Mouse (Mus musculus) forebrain, embryonic 15.5 days (tissue): ENCODE data around the gene Tcf19. TPM values are rescaled to one million over a fixed set of nuclear protein-coding genes. Genes with fewer than 3 reads are reported as not detected.
"Not testable (repeated sequence)": the region's sequence is repeated elsewhere in the genome, so short reads cannot be mapped to it uniquely, and the experiment has no call there.

Source experiments
- ATAC-seq: fragments of 200-750 bp; cut with Nextera tagmentation; replicated peaks from 2 replicates; pipeline ENCODE4 v1.8.0; 2017; ENCODE audit warnings: mild to moderate bottlenecking, moderate TSS enrichment, moderate library complexity
- H3K27ac ChIP-seq: fragments of 300-500 bp; sonication (generic); replicated peaks from 2 replicates; pipeline ENCODE4 v1.5.1; 2015; ENCODE audit warnings: mild to moderate bottlenecking, inconsistent platforms
- H3K27me3 ChIP-seq: fragments of 300-500 bp; sonication (generic); 2 replicates; pipeline ENCODE4 v1.6.1; 2015; ENCODE audit warnings: inconsistent platforms
- H3K36me3 ChIP-seq: fragments of 300-500 bp; sonication (generic); 2 replicates; pipeline ENCODE4 v1.6.1; 2015; ENCODE audit warnings: mild to moderate bottlenecking, inconsistent platforms
- H3K4me1 ChIP-seq: fragments of 300-500 bp; sonication (generic); 2 replicates; pipeline ENCODE4 v1.6.1; 2015; ENCODE audit warnings: inconsistent platforms
- H3K4me2 ChIP-seq: fragments of 300-500 bp; sonication (generic); replicated peaks from 2 replicates; pipeline ENCODE4 v1.6.1; 2015; ENCODE audit warnings: mild to moderate bottlenecking, inconsistent platforms
- H3K4me3 ChIP-seq: fragments of 300-500 bp; sonication (generic); 2 replicates; pipeline ENCODE4 v1.5.1; 2015; ENCODE audit warnings: mild to moderate bottlenecking, inconsistent platforms
- H3K9ac ChIP-seq: fragments of 300-500 bp; sonication (generic); replicated peaks from 2 replicates; pipeline ENCODE4 v1.6.1; 2015; ENCODE audit warnings: mild to moderate bottlenecking, inconsistent platforms
- H3K9me3 ChIP-seq: fragments of 300-500 bp; sonication (generic); 2 replicates; pipeline ENCODE4 v1.6.1; 2016; ENCODE audit warnings: inconsistent platforms
- WGBS: fragments of 180-500 bp; shearing (Covaris S2); methylation state at CpG from one replicate; pipeline ENCODE4 v1.1.7; 2015; ENCODE audit warnings: mixed read lengths; 5-methylcytosine and 5-hydroxymethylcytosine counted together
- polyA plus RNA-seq: library from polyadenylated mRNA; unstranded; fragments of >200 nt; fragmentation: Nextera tagmentation; extraction: Ambion mirVana; gene quantifications from 2 replicates; pipeline ENCODE4 v1.2.1, GENCODE M21; 2015

Tcf19 gene
- polyA plus RNA-seq, 1 experiment from 2014 or later, result 36.9 TPM

DNA sequence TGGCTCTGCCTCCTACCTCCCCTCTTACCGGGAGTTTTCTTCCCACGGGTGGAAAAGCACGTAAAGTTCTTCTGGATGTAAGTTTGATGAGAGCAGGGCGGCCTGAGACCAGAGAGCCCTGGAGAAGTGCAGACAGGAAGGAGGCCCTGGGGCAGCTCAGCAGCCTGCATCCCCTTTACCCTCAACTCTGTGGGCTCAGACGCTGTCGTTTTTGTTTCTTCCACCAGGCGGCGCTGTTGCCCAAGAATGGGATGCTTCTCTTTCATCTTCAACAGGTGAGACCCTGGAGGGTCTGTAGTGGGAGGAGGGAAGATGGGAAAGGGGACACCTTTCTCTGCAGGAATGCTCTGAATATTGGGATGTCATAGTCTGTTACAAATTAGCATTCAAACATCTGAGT is 51.0 kb downstream of the Tcf19 start:
- WGBS, result 9% methylated on average over 8 of the region's 8 CpGs

More for the DNA sequence above, 51.0 kb downstream of the Tcf19 start:
- H3K4me3 ChIP-seq, H3K4me1 ChIP-seq, H3K9ac ChIP-seq, H3K9me3 ChIP-seq, ATAC-seq, H3K36me3 ChIP-seq, H3K4me2 ChIP-seq, H3K27ac ChIP-seq: not testable (repeated sequence)
- H3K27me3 ChIP-seq, result peaks cover 22% of the 10 kb centered on the region

Other genes with a start within 250 kb of the Tcf19 start
- 0.27 and 0.32 TPM in 2 replicates for gene H2-Q1, start 196.4 kb downstream of the Tcf19 start, polyA plus RNA-seq
- gene H2-Q2, start 174.6 kb downstream of the Tcf19 start, polyA plus RNA-seq, result 1.1 and 1.2 TPM in 2 replicates
- gene H2-Q4, start 137.2 kb downstream of the Tcf19 start, polyA plus RNA-seq, result 0.73 and 0.80 TPM in 2 replicates
- 0.33 and 0.53 TPM in 2 replicates for gene H2-Q6, start 92.0 kb downstream of the Tcf19 start, polyA plus RNA-seq
- gene H2-Q7, start 77.7 kb downstream of the Tcf19 start, polyA plus RNA-seq, result 1.2 and 1.3 TPM in 2 replicates
- 0.11 and 0.83 TPM in 2 replicates for gene H2-Q10, start 46.7 kb downstream of the Tcf19 start, polyA plus RNA-seq
- not detected in 2 replicates for gene Pou5f1, start 10.8 kb downstream of the Tcf19 start, polyA plus RNA-seq
- 9.5 and 10.6 TPM in 2 replicates for gene Cchcr1, start 276 bp upstream of the Tcf19 start, polyA plus RNA-seq
- 1.2 and 1.5 TPM in 2 replicates for gene Psors1c2, start 16.4 kb upstream of the Tcf19 start, polyA plus RNA-seq
- gene Cdsn, start 35.3 kb upstream of the Tcf19 start, polyA plus RNA-seq, result 0.06 and 0.11 TPM in 2 replicates
- not detected in 2 replicates for gene 2300002M23Rik, start 50.6 kb upstream of the Tcf19 start, polyA plus RNA-seq
- not detected in 2 replicates for gene Sfta2, start 84.7 kb upstream of the Tcf19 start, polyA plus RNA-seq
- not detected in 2 replicates for gene Gm9573, start 109.8 kb upstream of the Tcf19 start, polyA plus RNA-seq
- gene Mucl3, start 126.9 kb upstream of the Tcf19 start, polyA plus RNA-seq, result not detected in 2 replicates
- 16.2 and 18.1 TPM in 2 replicates for gene Vars2, start 150.8 kb upstream of the Tcf19 start, polyA plus RNA-seq
- gene Gtf2h4, start 156.9 kb upstream of the Tcf19 start, polyA plus RNA-seq, result 36.1 and 37.8 TPM in 2 replicates
- 127 TPM in 2 replicates for gene Ddr1, start 187.8 kb upstream of the Tcf19 start, polyA plus RNA-seq